14 mouse cellular contexts compared by ENCODE assay signal in the genomic region with DNA sequence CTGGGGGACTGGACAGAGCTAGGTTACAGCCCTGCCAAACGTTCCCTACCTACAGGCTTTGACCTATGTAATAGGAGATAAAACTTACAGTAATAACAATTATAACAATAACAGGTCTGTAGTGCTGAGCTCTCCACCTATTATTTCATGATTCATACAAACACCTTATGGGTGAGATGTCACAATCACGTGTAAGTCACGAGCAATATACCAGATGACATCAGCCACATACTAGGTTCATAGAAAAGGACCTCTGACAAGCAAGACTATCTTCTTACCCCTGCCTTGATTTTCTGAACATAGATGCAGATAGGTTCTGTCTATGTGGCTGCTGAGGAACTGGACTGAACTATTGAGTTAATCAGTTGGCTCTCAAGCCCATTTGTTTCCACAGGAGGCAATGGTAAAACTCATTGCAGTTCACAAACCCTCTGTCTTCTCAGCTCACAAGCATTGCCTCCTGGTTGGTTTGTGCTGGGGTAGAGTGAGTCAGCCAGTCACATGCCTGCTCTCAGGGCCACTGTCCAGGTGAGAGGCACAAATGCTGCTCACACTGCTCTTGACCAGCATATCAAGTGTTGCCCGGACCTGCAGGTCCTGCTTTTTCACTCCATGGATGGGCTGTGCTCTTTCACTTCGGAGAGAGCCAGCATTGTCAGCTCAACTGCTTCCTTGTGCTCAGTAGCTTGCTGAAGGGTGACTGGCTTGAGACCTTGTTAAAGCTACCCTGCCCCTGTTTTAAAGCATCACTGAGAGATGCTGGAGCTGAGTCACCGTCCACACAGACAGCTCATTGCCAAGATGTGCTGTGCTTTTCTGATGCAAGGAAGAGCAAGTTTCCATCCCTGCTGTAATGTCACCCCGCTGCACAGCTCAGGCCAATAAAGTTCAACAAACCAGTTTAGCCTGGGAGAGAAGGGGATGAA.
A peak's percentile ranks its signal among the peaks of the same experiment; 100 is the strongest.
DNase-seq lines count a peak whose midpoint lies in the region; ATAC-seq and TF ChIP-seq lines count a peak whose summit lies in the region.
"Had no signal": no experiment of that assay in that cellular context is flagged by ENCODE, and none has a peak within 500 bp of the region (broad histone marks: within the 10 kb centered on the region; RNA-seq: fewer than 3 reads in every experiment).

No protein-coding gene starts in this region.

- H3K27ac ChIP-seq in gastrocnemius, adult 2 months, result peak overlapping the region; percentile 16; the same call in 1 of the 2 replicates
- H3K27ac ChIP-seq: limb, embryonic 10.5 days had no signal

- peak; percentile 26 for DNase-seq in gastrocnemius, adult 2 months
- DNase-seq in gastrocnemius, postnatal 14 days, result no peak
- DNase-seq in 3134 (ENCODE audit: extremely low read depth, insufficient read length, low spot score), result peak; percentile 83
- DNase-seq in Muller cell, postnatal 12 days (ENCODE audit: inconsistent ontology term), result peak; percentile 56
- peak; percentile 18 for DNase-seq in brain, adult 2 months (ENCODE audit: low read depth, low spot score)
- no peak for DNase-seq in ovary, postnatal 14 days (ENCODE audit: low spot score)
- no peak for DNase-seq in thymus, postnatal 25 days
- DNase-seq: embryo, embryonic 11 days; kidney, postnatal 10 days; liver, postnatal 0 days; spleen, adult 18-20 months had no signal

- intact Hi-C loops in gastrocnemius, adult 2 months (cut with DNase I), result no loop called here
- intact Hi-C loops in gastrocnemius, postnatal 14 days (cut with DNase I; ENCODE audit: low total_unique reads), result no loop called here

- TF ChIP-seq CTCF in gastrocnemius, adult 2 months (IDR thresholded peaks at IDR 0.05), result no peak

- no peak for ATAC-seq in CD4-positive, CD25-positive, alpha-beta regulatory T cell, adult 4 months
- ATAC-seq: liver, postnatal 0 days had no signal

- no peak overlapping the region for H3K4me3 ChIP-seq in gastrocnemius, adult 2 months
- H3K4me3 ChIP-seq: erythroblast, embryonic 14.5 days; limb, embryonic 10.5 days had no signal

Comparison
In these comparisons a context has a peak if more than half of its experiments do, and no peak if none do; other contexts are left out.
1. DNase-seq: peak in gastrocnemius, adult 2 months (single experiment), 3134 (single experiment), Muller cell, postnatal 12 days (single experiment) and brain, adult 2 months (single experiment); none in gastrocnemius, postnatal 14 days (single experiment), ovary, postnatal 14 days (single experiment) and thymus, postnatal 25 days (single experiment).